Mouse (Mus musculus): ENCODE results near the gene Mkln1. TPM values are rescaled to one million over a fixed set of nuclear protein-coding genes. Genes with fewer than 3 reads are reported as not detected.
"Not testable (repeated sequence)": the region's sequence is repeated elsewhere in the genome, so short reads cannot be mapped to it uniquely, and the experiment has no call there.

Gene Mkln1
- polyA plus RNA-seq, 1 experiment: 21.0 TPM

DNA sequence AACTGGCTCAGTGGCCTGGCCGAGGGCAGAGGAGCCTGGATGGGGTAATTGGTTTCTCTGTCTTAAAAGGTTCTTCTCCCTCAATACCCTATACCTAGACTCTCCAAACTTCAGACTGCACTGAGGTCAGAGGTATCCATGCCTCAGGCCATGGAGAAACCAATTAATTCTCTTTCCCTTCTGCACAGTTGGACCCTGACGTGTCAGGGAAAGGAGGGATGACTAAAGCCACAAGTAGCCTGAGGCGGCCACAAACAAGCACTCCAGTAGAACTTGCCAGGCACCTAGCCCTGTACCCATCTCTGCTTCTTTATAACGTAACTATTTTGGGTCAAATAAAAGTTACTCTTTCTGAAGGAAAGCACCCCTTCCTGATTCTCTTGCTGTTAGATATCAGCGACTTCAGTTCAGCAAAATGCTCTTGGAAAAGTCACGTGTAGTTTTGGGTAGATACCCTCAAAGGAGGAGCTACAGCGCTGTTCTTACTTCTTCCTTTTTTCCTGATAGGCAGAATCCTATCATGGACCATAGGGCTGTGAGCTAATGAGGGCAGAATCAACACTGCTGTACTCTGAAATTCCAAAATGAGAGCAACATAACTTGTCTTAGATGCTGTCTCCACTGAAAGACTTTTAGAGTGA is 158.0 kb downstream of the Mkln1 start:
- 86% methylated on average over 7 of the region's 7 CpGs for WGBS
- no peaks in the 10 kb centered on the region for H3K27me3 ChIP-seq (ENCODE audit: control insufficient read depth, insufficient read depth, low read length)
- H3K36me3 ChIP-seq (ENCODE audit: control insufficient read depth, insufficient read depth, low read length): no peaks in the 10 kb centered on the region
- DNase-seq (ENCODE audit: low read depth in 1 of 2, low spot score in 2 of 2): no peak
- TF ChIP-seq POLR2A (IDR thresholded peaks at IDR 0.05; ENCODE audit: low read depth, low read length) (no peak), CTCF (IDR thresholded peaks at IDR 0.05; ENCODE audit: extremely low read depth, insufficient read depth, insufficient read length, insufficient replicate concordance) (no peak)
- H3K4me3 ChIP-seq (ENCODE audit: extremely low read depth, insufficient read depth, insufficient read length): no peak overlapping the region
- no peaks in the 10 kb centered on the region for H3K4me1 ChIP-seq (ENCODE audit: control insufficient read depth, insufficient read depth, insufficient read length)
- H3K27ac ChIP-seq (ENCODE audit: insufficient read depth, low read length): no peak overlapping the region

- 80% methylated on average over 13 of the region's 13 CpGs for WGBS
- H3K4me3 ChIP-seq (ENCODE audit: extremely low read depth, insufficient read depth, insufficient read length): no peak overlapping the region
- H3K4me1 ChIP-seq (ENCODE audit: control insufficient read depth, insufficient read depth, insufficient read length): peaks cover 4% of the 10 kb centered on the region
- no peak for DNase-seq (ENCODE audit: low read depth in 1 of 2, low spot score in 2 of 2)
- peaks cover 14% of the 10 kb centered on the region for H3K27me3 ChIP-seq (ENCODE audit: control insufficient read depth, insufficient read depth, low read length)
- H3K27ac ChIP-seq (ENCODE audit: insufficient read depth, low read length): no peak overlapping the region
- no peak for TF ChIP-seq POLR2A (IDR thresholded peaks at IDR 0.05; ENCODE audit: low read depth, low read length)
- TF ChIP-seq CTCF (IDR thresholded peaks at IDR 0.05; ENCODE audit: extremely low read depth, insufficient read depth, insufficient read length, insufficient replicate concordance): no peak
- no peaks in the 10 kb centered on the region for H3K36me3 ChIP-seq (ENCODE audit: control insufficient read depth, insufficient read depth, low read length)
These were observed 161.8 kb downstream of the Mkln1 start for GRCm38 (mm10) chr6:31560138-31560959.

DNA sequence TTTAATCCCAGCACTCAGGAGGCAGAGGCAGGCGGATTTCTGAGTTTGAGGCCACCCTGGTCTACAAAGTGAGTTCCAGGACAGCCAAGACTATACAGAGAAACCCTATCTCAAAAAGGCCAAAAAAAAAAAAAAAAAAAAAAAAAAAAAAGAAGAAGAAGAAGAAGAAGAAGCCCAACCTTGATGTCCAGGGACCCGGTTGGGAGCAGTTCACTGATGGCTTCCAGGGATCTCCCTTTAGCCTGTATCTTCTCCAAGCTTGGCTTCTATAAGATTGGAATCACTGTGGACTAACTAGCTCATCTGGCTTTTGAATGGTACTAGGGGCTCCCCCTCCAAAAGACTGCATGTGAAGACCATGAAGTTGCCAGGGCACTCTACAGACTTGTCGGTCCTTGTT is 163.4 kb downstream of the Mkln1 start:
- DNase-seq (ENCODE audit: low read depth in 1 of 2, low spot score in 2 of 2); H3K4me3 ChIP-seq (ENCODE audit: extremely low read depth, insufficient read depth, insufficient read length); H3K27ac ChIP-seq (ENCODE audit: insufficient read depth, low read length); H3K36me3 ChIP-seq (ENCODE audit: control insufficient read depth, insufficient read depth, low read length); H3K4me1 ChIP-seq (ENCODE audit: control insufficient read depth, insufficient read depth, insufficient read length): not testable (repeated sequence)
- H3K27me3 ChIP-seq (ENCODE audit: control insufficient read depth, insufficient read depth, low read length): peaks cover 14% of the 10 kb centered on the region
- WGBS: 78% methylated on average over 3 of the region's 3 CpGs

GRCm38 (mm10) chr6:31562371-31563080 is 164.0 kb downstream of the Mkln1 start:
- no peaks in the 10 kb centered on the region for H3K36me3 ChIP-seq (ENCODE audit: control insufficient read depth, insufficient read depth, low read length)
- H3K4me1 ChIP-seq (ENCODE audit: control insufficient read depth, insufficient read depth, insufficient read length): peaks cover 4% of the 10 kb centered on the region
- H3K4me3 ChIP-seq (ENCODE audit: extremely low read depth, insufficient read depth, insufficient read length): no peak overlapping the region
- no peak overlapping the region for H3K27ac ChIP-seq (ENCODE audit: insufficient read depth, low read length)
- 24% methylated on average over 16 of the region's 16 CpGs for WGBS
- peaks cover 14% of the 10 kb centered on the region for H3K27me3 ChIP-seq (ENCODE audit: control insufficient read depth, insufficient read depth, low read length)
- no peak for DNase-seq (ENCODE audit: low read depth in 1 of 2, low spot score in 2 of 2)
- TF ChIP-seq POLR2A (IDR thresholded peaks at IDR 0.05; ENCODE audit: low read depth, low read length): no peak
- TF ChIP-seq CTCF (IDR thresholded peaks at IDR 0.05; ENCODE audit: extremely low read depth, insufficient read depth, insufficient read length, insufficient replicate concordance): no peak

- no peaks in the 10 kb centered on the region for H3K36me3 ChIP-seq (ENCODE audit: control insufficient read depth, insufficient read depth, low read length)
- H3K4me3 ChIP-seq (ENCODE audit: extremely low read depth, insufficient read depth, insufficient read length): peak within 1 kb of the TSS; percentile 49
- no peak within 1 kb of the TSS for H3K27ac ChIP-seq (ENCODE audit: insufficient read depth, low read length)
- 1% methylated on average over 71 of the region's 91 CpGs for WGBS
- no peak for TF ChIP-seq CTCF (IDR thresholded peaks at IDR 0.05; ENCODE audit: extremely low read depth, insufficient read depth, insufficient read length, insufficient replicate concordance)
- TF ChIP-seq POLR2A (IDR thresholded peaks at IDR 0.05; ENCODE audit: low read depth, low read length): no peak
- H3K4me1 ChIP-seq (ENCODE audit: control insufficient read depth, insufficient read depth, insufficient read length): peaks cover 4% of the 10 kb centered on the region
- peaks cover 14% of the 10 kb centered on the region for H3K27me3 ChIP-seq (ENCODE audit: control insufficient read depth, insufficient read depth, low read length)
- DNase-seq (ENCODE audit: low read depth in 1 of 2, low spot score in 2 of 2): peak in 1 of 2 experiments; percentile 19
These were observed 165.0 kb downstream of the Mkln1 start, which contains the start of gene Podxl for GRCm38 (mm10) chr6:31563235-31564181. TSS of gene Podxl (minus strand) at chr6:31563981.

- TF ChIP-seq POLR2A (IDR thresholded peaks at IDR 0.05; ENCODE audit: low read depth, low read length) (no peak), CTCF (IDR thresholded peaks at IDR 0.05; ENCODE audit: extremely low read depth, insufficient read depth, insufficient read length, insufficient replicate concordance) (no peak)
- H3K27ac ChIP-seq (ENCODE audit: insufficient read depth, low read length): no peak overlapping the region
- peaks cover 4% of the 10 kb centered on the region for H3K4me1 ChIP-seq (ENCODE audit: control insufficient read depth, insufficient read depth, insufficient read length)
- 1% methylated on average over 18 of the region's 18 CpGs for WGBS
- peaks cover 14% of the 10 kb centered on the region for H3K27me3 ChIP-seq (ENCODE audit: control insufficient read depth, insufficient read depth, low read length)
- no peaks in the 10 kb centered on the region for H3K36me3 ChIP-seq (ENCODE audit: control insufficient read depth, insufficient read depth, low read length)
- peak overlapping the region; percentile 49 for H3K4me3 ChIP-seq (ENCODE audit: extremely low read depth, insufficient read depth, insufficient read length)
- DNase-seq (ENCODE audit: low read depth in 1 of 2, low spot score in 2 of 2): no peak
These were observed 165.6 kb downstream of the Mkln1 start for GRCm38 (mm10) chr6:31564182-31564531.

All from spleen, adult 2 months (tissue).